Comparison of ENCODE assay signal across 9 mouse cellular contexts in genomic region chr2:163438619-163439451, GRCm38 (mm10). TPM values are rescaled to one million over a fixed set of nuclear protein-coding genes. Genes with fewer than 3 reads are reported as not detected.
A peak's percentile ranks its signal among the peaks of the same experiment; 100 is the strongest.
DNase-seq lines count a peak whose midpoint lies in the region; ATAC-seq lines count a peak whose summit lies in the region.
"Had no signal": no experiment of that assay in that cellular context is flagged by ENCODE, and none has a peak within 500 bp of the region (broad histone marks: within the 10 kb centered on the region; RNA-seq: fewer than 3 reads in every experiment).

No protein-coding gene starts in this region.

- H3K27ac ChIP-seq in brown adipose tissue, adult 24 weeks (replicated peaks; ENCODE audit: low read depth, low read length): no peak overlapping the region
- peak overlapping the region; percentile 84 for H3K27ac ChIP-seq in forebrain, embryonic 15.5 days (replicated peaks)
- H3K27ac ChIP-seq in kidney, embryonic 16.5 days (ENCODE audit: low read length): no peak overlapping the region
- H3K27ac ChIP-seq in midbrain, embryonic 12.5 days (replicated peaks): peak overlapping the region; percentile 79

- H3K36me3 ChIP-seq in forebrain, embryonic 15.5 days: no peaks in the 10 kb centered on the region
- H3K36me3 ChIP-seq in kidney, embryonic 16.5 days (ENCODE audit: insufficient read depth, low read length): no peaks in the 10 kb centered on the region
- H3K36me3 ChIP-seq in midbrain, embryonic 12.5 days: no peaks in the 10 kb centered on the region

- peak; percentile 43 for DNase-seq in ovary, postnatal 10 days (ENCODE audit: low spot score)
- no peak for DNase-seq in ovary, adult 18-20 months (ENCODE audit: low spot score)
- peak; percentile 3 for DNase-seq in thymus, postnatal 25 days

- WGBS in forebrain, embryonic 15.5 days: 1% methylated on average over 30 of the region's 30 CpGs
- WGBS in kidney, embryonic 16.5 days: 1% methylated on average over 30 of the region's 30 CpGs
- 2% methylated on average over 27 of the region's 30 CpGs for WGBS in midbrain, embryonic 12.5 days

- H3K4me2 ChIP-seq in forebrain, embryonic 15.5 days (replicated peaks): peak overlapping the region; percentile 67
- peak overlapping the region; percentile 44 for H3K4me2 ChIP-seq in kidney, embryonic 16.5 days (replicated peaks; ENCODE audit: low read depth, low read length)
- peak overlapping the region; percentile 66 for H3K4me2 ChIP-seq in midbrain, embryonic 12.5 days (replicated peaks)

- H3K9ac ChIP-seq in forebrain, embryonic 15.5 days (replicated peaks): peak overlapping the region; percentile 93
- H3K9ac ChIP-seq in kidney, embryonic 16.5 days (replicated peaks; ENCODE audit: low read length): no peak overlapping the region
- peak overlapping the region; percentile 86 for H3K9ac ChIP-seq in midbrain, embryonic 12.5 days (replicated peaks)

- peak overlapping the region; percentile 47 for H3K4me3 ChIP-seq in brown adipose tissue, adult 24 weeks (ENCODE audit: insufficient read depth, low read depth, low read length)
- peak overlapping the region; percentile 99 for H3K4me3 ChIP-seq in forebrain, embryonic 15.5 days
- H3K4me3 ChIP-seq in kidney, embryonic 16.5 days (ENCODE audit: low read length): peak overlapping the region; percentile 25
- peak overlapping the region; percentile 81 for H3K4me3 ChIP-seq in midbrain, embryonic 12.5 days
- H3K4me3 ChIP-seq: erythroblast, embryonic 14.5 days had no signal

- peak; percentile 75 for ATAC-seq in forebrain, embryonic 15.5 days (replicated peaks)
- peak; percentile 65; the same call in 1 of the 2 replicates for ATAC-seq in kidney, embryonic 16.5 days (ENCODE audit: low FRiP score, low TSS enrichment)
- ATAC-seq in midbrain, embryonic 12.5 days (ENCODE audit: low FRiP score, low read depth): peak; percentile 78
- ATAC-seq in CD4-positive, CD25-positive, alpha-beta regulatory T cell, adult 4 months: no peak

- no peaks in the 10 kb centered on the region for H3K27me3 ChIP-seq in forebrain, embryonic 15.5 days
- peaks cover 22% of the 10 kb centered on the region for H3K27me3 ChIP-seq in kidney, embryonic 16.5 days (ENCODE audit: insufficient read depth, low read length)
- H3K27me3 ChIP-seq in midbrain, embryonic 12.5 days: 0 out of 2 replicates have a peak, but pooled peaks cover 6% of the 10 kb centered on the region

- no peaks in the 10 kb centered on the region for H3K9me3 ChIP-seq in forebrain, embryonic 15.5 days
- H3K9me3 ChIP-seq in kidney, embryonic 16.5 days (ENCODE audit: low read length): no peaks in the 10 kb centered on the region
- H3K9me3 ChIP-seq in midbrain, embryonic 12.5 days: no peaks in the 10 kb centered on the region

- H3K4me1 ChIP-seq in brown adipose tissue, adult 24 weeks (ENCODE audit: control insufficient read depth, insufficient read depth, insufficient read length, low read length): peaks cover 5% of the 10 kb centered on the region; the same call in 1 of the 2 replicates
- H3K4me1 ChIP-seq in forebrain, embryonic 15.5 days: peaks cover 27% of the 10 kb centered on the region
- peaks cover 6% of the 10 kb centered on the region for H3K4me1 ChIP-seq in kidney, embryonic 16.5 days (ENCODE audit: insufficient read depth, low read length)
- H3K4me1 ChIP-seq in midbrain, embryonic 12.5 days: peaks cover 35% of the 10 kb centered on the region

RNA-seq across cellular contexts. Expression of gene Gdap1l1, which starts 0.6 kb away (rescaled TPM):
- polyA plus RNA-seq in brown adipose tissue, adult 24 weeks (2012; ENCODE audit: insufficient read depth, insufficient read length, missing spikeins): not detected in 2 replicates
- 111 and 112 TPM in 2 replicates for polyA plus RNA-seq in forebrain, embryonic 15.5 days (2015; fragmentation: Nextera tagmentation; extraction: Ambion mirVana)
- polyA plus RNA-seq in kidney, embryonic 16.5 days (2015; fragmentation: Nextera tagmentation; extraction: Ambion mirVana): 0.91 and 2.2 TPM in 2 replicates
- polyA plus RNA-seq in midbrain, embryonic 12.5 days (2016; fragmentation: Nextera tagmentation; extraction: Ambion mirVana): 62.6 and 63.4 TPM in 2 replicates
- not detected for polyA plus RNA-seq in CD4-positive, CD25-positive, alpha-beta regulatory T cell, adult 4 months (2017; shearing (Covaris generic))
- polyA plus RNA-seq: erythroblast, embryonic 14.5 days had no signal

RNA-seq across cellular contexts. Expression of gene Oser1, which starts 14.3 kb away (rescaled TPM):
- 22.5 and 24.0 TPM in 2 replicates for polyA plus RNA-seq in brown adipose tissue, adult 24 weeks (2012; ENCODE audit: insufficient read depth, insufficient read length, missing spikeins)
- polyA plus RNA-seq in forebrain, embryonic 15.5 days (2015; fragmentation: Nextera tagmentation; extraction: Ambion mirVana): 75.4 and 79.1 TPM in 2 replicates
- polyA plus RNA-seq in kidney, embryonic 16.5 days (2015; fragmentation: Nextera tagmentation; extraction: Ambion mirVana): 95.6 and 99.2 TPM in 2 replicates
- polyA plus RNA-seq in midbrain, embryonic 12.5 days (2016; fragmentation: Nextera tagmentation; extraction: Ambion mirVana): 77.3 and 82.3 TPM in 2 replicates
- 100 to 1,000 TPM; 134 to 146 TPM for polyA plus RNA-seq in CD4-positive, CD25-positive, alpha-beta regulatory T cell, adult 4 months (2017; shearing (Covaris generic))

RNA-seq across cellular contexts. Expression of gene Fitm2, which starts 33.6 kb away (rescaled TPM):
- polyA plus RNA-seq in brown adipose tissue, adult 24 weeks (2012; ENCODE audit: insufficient read depth, insufficient read length, missing spikeins): 70.9 and 77.8 TPM in 2 replicates
- 11.4 and 12.3 TPM in 2 replicates for polyA plus RNA-seq in forebrain, embryonic 15.5 days (2015; fragmentation: Nextera tagmentation; extraction: Ambion mirVana)
- 11.3 and 11.7 TPM in 2 replicates for polyA plus RNA-seq in kidney, embryonic 16.5 days (2015; fragmentation: Nextera tagmentation; extraction: Ambion mirVana)
- 11.2 and 13.0 TPM in 2 replicates for polyA plus RNA-seq in midbrain, embryonic 12.5 days (2016; fragmentation: Nextera tagmentation; extraction: Ambion mirVana)
- 1 to 10 TPM; 1.8 to 1.9 TPM for polyA plus RNA-seq in CD4-positive, CD25-positive, alpha-beta regulatory T cell, adult 4 months (2017; shearing (Covaris generic))

RNA-seq across cellular contexts. Expression of gene Jph2, which starts 41.0 kb away (rescaled TPM):
- 1.1 and 5.7 TPM in 2 replicates for polyA plus RNA-seq in brown adipose tissue, adult 24 weeks (2012; ENCODE audit: insufficient read depth, insufficient read length, missing spikeins)
- polyA plus RNA-seq in forebrain, embryonic 15.5 days (2015; fragmentation: Nextera tagmentation; extraction: Ambion mirVana): 0.22 and 0.25 TPM in 2 replicates
- 2.8 and 3.3 TPM in 2 replicates for polyA plus RNA-seq in kidney, embryonic 16.5 days (2015; fragmentation: Nextera tagmentation; extraction: Ambion mirVana)
- 0.30 and 0.45 TPM in 2 replicates for polyA plus RNA-seq in midbrain, embryonic 12.5 days (2016; fragmentation: Nextera tagmentation; extraction: Ambion mirVana)
- not detected for polyA plus RNA-seq in CD4-positive, CD25-positive, alpha-beta regulatory T cell, adult 4 months (2017; shearing (Covaris generic))
- polyA plus RNA-seq: erythroblast, embryonic 14.5 days had no signal

RNA-seq across cellular contexts. Expression of gene R3hdml, which starts 53.3 kb away (rescaled TPM):
- polyA plus RNA-seq in brown adipose tissue, adult 24 weeks (2012; ENCODE audit: insufficient read depth, insufficient read length, missing spikeins): not detected in 2 replicates
- polyA plus RNA-seq in forebrain, embryonic 15.5 days (2015; fragmentation: Nextera tagmentation; extraction: Ambion mirVana): not detected in 2 replicates
- polyA plus RNA-seq in kidney, embryonic 16.5 days (2015; fragmentation: Nextera tagmentation; extraction: Ambion mirVana): 43.8 and 46.4 TPM in 2 replicates
- polyA plus RNA-seq in midbrain, embryonic 12.5 days (2016; fragmentation: Nextera tagmentation; extraction: Ambion mirVana): not detected in 2 replicates
- polyA plus RNA-seq in CD4-positive, CD25-positive, alpha-beta regulatory T cell, adult 4 months (2017; shearing (Covaris generic)): not detected
- polyA plus RNA-seq: erythroblast, embryonic 14.5 days had no signal

Comparison
In these comparisons a context has a peak if more than half of its experiments do, and no peak if none do; other contexts are left out.
1. H3K27ac ChIP-seq: peak in forebrain, embryonic 15.5 days (single experiment) and midbrain, embryonic 12.5 days (single experiment); none in brown adipose tissue, adult 24 weeks (single experiment) and kidney, embryonic 16.5 days (single experiment).
2. H3K4me3 ChIP-seq: peak in every context shown above with its lines; median percentile 99 in forebrain, embryonic 15.5 days; 81 in midbrain, embryonic 12.5 days; 47 in brown adipose tissue, adult 24 weeks; 25 in kidney, embryonic 16.5 days.
3. RNA of gene Gdap1l1, which starts 0.6 kb away (polyA plus RNA-seq): 111 to 112 TPM in forebrain, embryonic 15.5 days and 62.6 to 63.4 TPM in midbrain, embryonic 12.5 days; 0.91 to 2.2 TPM in kidney, embryonic 16.5 days, not detected in CD4-positive, CD25-positive, alpha-beta regulatory T cell, adult 4 months and not detected in brown adipose tissue, adult 24 weeks; every median in the first group is over 10 times any median in the second.
4. Peak in every context shown above with its lines, with median percentiles within 50 percentile points of each other: H3K4me2 ChIP-seq.